Mouse (Mus musculus) bone marrow macrophage, adult 2 months (primary cell): Measurements from ENCODE around the gene Gmnc.

ENCODE experiments used
- CTCF ChIP-seq: IDR thresholded peaks from 2 replicates; pipeline ENCODE4 v1.5.1; 2012; ENCODE audit warnings: low read depth, mild to moderate bottlenecking, low read length, moderate library complexity
- POLR2A ChIP-seq: IDR thresholded peaks from 2 replicates; pipeline ENCODE4 v1.6.1; 2012; ENCODE audit warnings: mild to moderate bottlenecking, low read depth, low read length, borderline replicate concordance

DNA sequence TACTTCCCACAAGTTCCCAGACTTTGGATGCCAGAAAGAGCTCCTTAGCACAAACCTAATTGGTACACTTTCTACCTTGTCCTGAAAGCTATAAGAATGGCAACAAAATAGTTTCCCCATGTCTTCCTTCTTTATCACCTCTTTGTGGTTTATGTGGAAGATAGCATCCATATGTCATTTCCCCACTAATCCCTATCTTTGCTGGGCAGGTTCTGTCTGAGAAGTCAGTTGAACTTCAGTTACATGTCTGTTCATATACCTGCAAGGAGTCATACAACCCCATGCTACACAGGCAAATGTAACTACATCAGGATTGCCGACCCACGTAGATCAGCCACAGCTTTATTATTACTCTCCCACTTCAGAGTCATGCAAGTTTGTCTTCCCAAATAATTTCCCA is 35.8 kb upstream of the Gmnc start:
- TF ChIP-seq POLR2A (no peak), CTCF (no peak)
